Mouse (Mus musculus): ENCODE results near the gene Mta2.
"Not testable (repeated sequence)": the region's sequence is repeated elsewhere in the genome, so short reads cannot be mapped to it uniquely, and the experiment has no call there.

Gene Mta2

GRCm38 (mm10) chr19:8941515-8942217 is at the start of gene Mta2:
Gene Mta2 (plus strand): TSS chr19:8941875.
- DNase-seq: peak; percentile 95

- DNase-seq: peak; percentile 75
Measured at GRCm38 (mm10) chr19:8892829-8893766, 48.6 kb upstream of the Mta2 start, which contains the start of gene Ints5. Gene Ints5 (plus strand): TSS chr19:8893005.

GRCm38 (mm10) chr19:8895397-8895960 is 46.2 kb upstream of the Mta2 start:
- no peak for DNase-seq

GRCm38 (mm10) chr19:8896231-8896630 is 45.4 kb upstream of the Mta2 start:
- not testable (repeated sequence) for DNase-seq

GRCm38 (mm10) chr19:8897211-8897864 is 44.3 kb upstream of the Mta2 start:
- peak; percentile 55 for DNase-seq

- DNase-seq: peak; percentile 96
Measured at GRCm38 (mm10) chr19:8897865-8898495, 43.7 kb upstream of the Mta2 start, which contains the start of gene Ganab. Gene Ganab (plus strand): TSS chr19:8898071.

GRCm38 (mm10) chr19:8898576-8898975 is 43.1 kb upstream of the Mta2 start:
- DNase-seq: no peak

- no peak for DNase-seq
Measured at GRCm38 (mm10) chr19:8899079-8899478, 42.6 kb upstream of the Mta2 start.

- no peak for DNase-seq
Measured at GRCm38 (mm10) chr19:8903412-8903811, 38.3 kb upstream of the Mta2 start.

GRCm38 (mm10) chr19:8908531-8908930 is 33.1 kb upstream of the Mta2 start:
- DNase-seq: no peak

GRCm38 (mm10) chr19:8911810-8912209 is 29.9 kb upstream of the Mta2 start:
- DNase-seq: no peak

GRCm38 (mm10) chr19:8914212-8914611 is 27.5 kb upstream of the Mta2 start:
- no peak for DNase-seq

- no peak for DNase-seq
Measured at GRCm38 (mm10) chr19:8919000-8919399, 22.7 kb upstream of the Mta2 start.

- no peak for DNase-seq
Measured at GRCm38 (mm10) chr19:8919684-8920072, 22.0 kb upstream of the Mta2 start.

- DNase-seq: peak; percentile 97
Measured at GRCm38 (mm10) chr19:8920073-8920736, 21.5 kb upstream of the Mta2 start, which contains the start of gene B3gat3. Gene B3gat3 (plus strand): TSS chr19:8920374.

- no peak for DNase-seq
Measured at GRCm38 (mm10) chr19:8920836-8921291, 20.8 kb upstream of the Mta2 start.

GRCm38 (mm10) chr19:8921741-8922140 is 19.9 kb upstream of the Mta2 start:
- no peak for DNase-seq

- no peak for DNase-seq
Measured at GRCm38 (mm10) chr19:8926766-8927165, 14.9 kb upstream of the Mta2 start.

- DNase-seq: no peak
Measured at GRCm38 (mm10) chr19:8927891-8928525, 13.7 kb upstream of the Mta2 start.

GRCm38 (mm10) chr19:8928689-8929223 is 12.9 kb upstream of the Mta2 start:
- DNase-seq: no peak
